Comparison of ENCODE assay signal across 12 mouse cellular contexts in genomic region chr11:118091002-118091670, GRCm38 (mm10). TPM values are rescaled to one million over a fixed set of nuclear protein-coding genes. Genes with fewer than 3 reads are reported as not detected.
DNase-seq lines count a peak whose midpoint lies in the region; ATAC-seq and TF ChIP-seq lines count a peak whose summit lies in the region.
"Had no signal": no experiment of that assay in that cellular context is flagged by ENCODE, and none has a peak within 500 bp of the region (broad histone marks: within the 10 kb centered on the region; RNA-seq: fewer than 3 reads in every experiment).

No protein-coding gene starts in this region.

- peak; percentile 49 for TF ChIP-seq CTCF in kidney, adult 2 months (conservative IDR thresholded peaks at IDR 0.05; ENCODE audit: insufficient read depth, insufficient read length, low read depth, low read length)

- ATAC-seq in embryonic facial prominence, embryonic 11.5 days (replicated peaks; ENCODE audit: insufficient number of reproducible peaks, low FRiP score, low TSS enrichment, low read depth) = no peak

- TF ChIP-seq POLR2A in kidney, adult 2 months (IDR thresholded peaks at IDR 0.05; ENCODE audit: low read depth, low read length) = no peak

- H3K4me1 ChIP-seq in kidney, adult 2 months (ENCODE audit: control insufficient read depth, insufficient read depth, low read length) = no peaks in the 10 kb centered on the region
- H3K4me1 ChIP-seq in embryonic facial prominence, embryonic 11.5 days (ENCODE audit: control insufficient read depth, insufficient read depth, low read length) = no peaks in the 10 kb centered on the region
- H3K4me1 ChIP-seq: hindbrain, embryonic 15.5 days had no signal

- H3K27me3 ChIP-seq in kidney, adult 2 months (replicated peaks; ENCODE audit: control insufficient read depth, insufficient read depth, low read length) = no peaks in the 10 kb centered on the region
- no peaks in the 10 kb centered on the region for H3K27me3 ChIP-seq in embryonic facial prominence, embryonic 11.5 days (ENCODE audit: control insufficient read depth, insufficient read depth, low read length)
- H3K27me3 ChIP-seq: hindbrain, embryonic 15.5 days; limb, embryonic 12.5 days had no signal

- H3K4me2 ChIP-seq in embryonic facial prominence, embryonic 11.5 days (ENCODE audit: low read depth, low read length) = no peak overlapping the region
- H3K4me2 ChIP-seq: hindbrain, embryonic 15.5 days; limb, embryonic 12.5 days had no signal

- no peaks in the 10 kb centered on the region; the same call in 1 of the 2 replicates for H3K9me3 ChIP-seq in embryonic facial prominence, embryonic 11.5 days (replicated peaks; ENCODE audit: control insufficient read depth, low read length)
- H3K9me3 ChIP-seq: hindbrain, embryonic 15.5 days had no signal

- H3K27ac ChIP-seq in kidney, adult 2 months (ENCODE audit: insufficient read depth, low read depth, low read length) = no peak overlapping the region
- H3K27ac ChIP-seq in embryonic facial prominence, embryonic 11.5 days (replicated peaks; ENCODE audit: low read depth, low read length) = no peak overlapping the region
- H3K27ac ChIP-seq: hindbrain, embryonic 15.5 days; limb, embryonic 12.5 days had no signal

- no peak overlapping the region for H3K4me3 ChIP-seq in kidney, adult 2 months (ENCODE audit: insufficient read depth, low read depth, low read length)
- H3K4me3 ChIP-seq in embryonic facial prominence, embryonic 11.5 days (ENCODE audit: low read depth, low read length) = no peak overlapping the region
- H3K4me3 ChIP-seq: hindbrain, embryonic 15.5 days; limb, embryonic 12.5 days had no signal

- DNase-seq in kidney, adult 2 months = no peak
- DNase-seq in kidney, adult 9 months = no peak
- peak; percentile 63 for DNase-seq in thymus, postnatal 4 days
- no peak for DNase-seq in thymus, adult 18-20 months
- peak; percentile 26 for DNase-seq in embryonic facial prominence, embryonic 11.5 days (ENCODE audit: low spot score)
- DNase-seq in gastrocnemius, postnatal 36 days = no peak
- DNase-seq in heart, postnatal 25 days (ENCODE audit: low spot score) = no peak
- DNase-seq in spleen, postnatal 14 days (ENCODE audit: low spot score in 2 of 2) = no peak
- DNase-seq: embryo, embryonic 11 days; spleen, adult 18-20 months had no signal

- WGBS in kidney, adult 2 months = 90% methylated on average over 23 of the region's 23 CpGs
- WGBS in embryonic facial prominence, embryonic 11.5 days = 86% methylated on average over 23 of the region's 23 CpGs

- no peak overlapping the region for H3K9ac ChIP-seq in embryonic facial prominence, embryonic 11.5 days (replicated peaks; ENCODE audit: low read length)
- H3K9ac ChIP-seq: hindbrain, embryonic 15.5 days; limb, embryonic 12.5 days had no signal

- intact Hi-C loops in gastrocnemius, postnatal 36 days (cut with DNase I) = no loop called here
- intact Hi-C loops in heart, postnatal 25 days (cut with DNase I) = no loop called here

- H3K36me3 ChIP-seq in kidney, adult 2 months (ENCODE audit: control insufficient read depth, insufficient read depth, low read length) = no peaks in the 10 kb centered on the region
- no peaks in the 10 kb centered on the region for H3K36me3 ChIP-seq in embryonic facial prominence, embryonic 11.5 days (replicated peaks; ENCODE audit: control insufficient read depth, insufficient read depth, low read depth, low read length)
- H3K36me3 ChIP-seq: hindbrain, embryonic 15.5 days; limb, embryonic 12.5 days had no signal

RNA-seq across cellular contexts. Expression of gene Dnah17, which starts 39.3 kb away (rescaled TPM):
- 0.08 and 0.19 TPM in 2 replicates for polyA plus RNA-seq in kidney, adult 2 months (2012; rRNA removed)
- 0.10 and 0.17 TPM in 2 replicates for polyA plus RNA-seq in embryonic facial prominence, embryonic 11.5 days (2014; fragmentation: Nextera tagmentation; extraction: Ambion mirVana)
- under 1 TPM; 0.10 to 0.22 TPM for total RNA-seq in gastrocnemius, postnatal 36 days (2021)
- under 1 TPM; 0.06 to 0.10 TPM for total RNA-seq in heart, postnatal 25 days (2021)

Comparison
In these comparisons a context has a peak if more than half of its experiments do, and no peak if none do; other contexts are left out.
1. DNase-seq: peak in thymus, postnatal 4 days (single experiment) and embryonic facial prominence, embryonic 11.5 days (single experiment); none in kidney, adult 2 months (single experiment), kidney, adult 9 months (single experiment), thymus, adult 18-20 months (0 of 2), gastrocnemius, postnatal 36 days (0 of 2), heart, postnatal 25 days (single experiment) and spleen, postnatal 14 days (0 of 2).